Mouse (Mus musculus) limb, embryonic 14.5 days (tissue): ENCODE results near the gene Slc10a1. TPM values are rescaled to one million over a fixed set of nuclear protein-coding genes. Genes with fewer than 3 reads are reported as not detected.

Experiments used
- ATAC-seq: fragments of 200-750 bp; cut with Nextera tagmentation; 2 replicates; pipeline ENCODE4 v1.8.0; 2017; ENCODE audit warnings: low read depth, moderate number of reproducible peaks, moderate TSS enrichment; ENCODE audit not compliant: low FRiP score
- DNase-seq: peaks from one replicate; pipeline ENCODE4 v3.0.0-alpha.2; 2015; ENCODE audit warnings: low spot score
- H3K27ac ChIP-seq: fragments of 300-500 bp; sonication (generic); replicated peaks from 2 replicates; pipeline ENCODE4 v1.5.1; 2014; ENCODE audit warnings: low read depth, mild to moderate bottlenecking, low read length, moderate library complexity, mixed read lengths
- H3K27me3 ChIP-seq: fragments of 300-500 bp; sonication (generic); 2 replicates; pipeline ENCODE4 v1.6.1; 2014; ENCODE audit warnings: low read length, mixed read lengths; ENCODE audit not compliant: control insufficient read depth, insufficient read depth
- H3K36me3 ChIP-seq: fragments of 300-500 bp; sonication (generic); 2 replicates; pipeline ENCODE4 v1.6.1; 2014; ENCODE audit warnings: mild to moderate bottlenecking, low read length, moderate library complexity, mixed read lengths; ENCODE audit not compliant: control insufficient read depth, insufficient read depth
- H3K4me1 ChIP-seq: fragments of 300-500 bp; sonication (generic); 2 replicates; pipeline ENCODE4 v1.6.1; 2014; ENCODE audit warnings: antibody characterized with exemption, low read length, mixed read lengths; ENCODE audit not compliant: control insufficient read depth, insufficient read depth
- H3K4me2 ChIP-seq: fragments of 300-500 bp; sonication (generic); replicated peaks from 2 replicates; pipeline ENCODE4 v1.6.1; 2014; ENCODE audit warnings: low read depth, mild to moderate bottlenecking, low read length, moderate library complexity; ENCODE audit not compliant: severe bottlenecking
- H3K4me3 ChIP-seq: fragments of 300-500 bp; sonication (generic); replicated peaks from 2 replicates; pipeline ENCODE4 v1.5.1; 2014; ENCODE audit warnings: low read length
- H3K9ac ChIP-seq: fragments of 300-500 bp; sonication (generic); 2 replicates; pipeline ENCODE4 v1.6.1; 2014; ENCODE audit warnings: mild to moderate bottlenecking, low read depth, low read length, moderate library complexity; ENCODE audit not compliant: severe bottlenecking
- H3K9me3 ChIP-seq: fragments of 300-500 bp; sonication (generic); 2 replicates; pipeline ENCODE4 v1.6.1; 2016; ENCODE audit warnings: low read length; ENCODE audit not compliant: control insufficient read depth
- POLR2A ChIP-seq: fragments of 200-500 bp; IDR thresholded peaks from 2 replicates; pipeline ENCODE4 v1.8.0; 2012; ENCODE audit warnings: inconsistent platforms, mild to moderate bottlenecking, moderate library complexity, borderline replicate concordance; ENCODE audit not compliant: insufficient read depth, insufficient read length; ENCODE audit errors: extremely low read depth
- WGBS: fragments of 180-500 bp; shearing (Covaris S2); extraction: QIAGEN DNeasy Blood & Tissue Kit; methylation state at CpG from one replicate; pipeline ENCODE4 v1.1.7; 2014; 5-methylcytosine and 5-hydroxymethylcytosine counted together
- polyA plus RNA-seq, 2 experiments: library from polyadenylated mRNA; depleted of rRNA in 1 of 2; stranded (reverse) in 1 of 2; unstranded in 1 of 2; fragments of >200 nt; fragmentation: Nextera tagmentation in 1 of 2; extraction: Ambion mirVana in 1 of 2; gene quantifications; 2 replicates each; pipeline versions ENCODE4 v1.2.1 to v1.2.3; 2012 to 2014

The Slc10a1 gene
- polyA plus RNA-seq, 2 experiments = 0.45 TPM; not detected in 1

- TF ChIP-seq POLR2A = no peak
- Histone ChIP-seq H3K4me2 (no peak overlapping the region), H3K27ac (no peak overlapping the region), H3K36me3 (no peaks in the 10 kb centered on the region), H3K4me1 (no peaks in the 10 kb centered on the region), H3K9ac (no peak overlapping the region), H3K27me3 (no peaks in the 10 kb centered on the region), H3K4me3 (no peak overlapping the region), H3K9me3 (no peaks in the 10 kb centered on the region)
- DNase-seq (no peak), ATAC-seq (no peak)
- 71% methylated on average over 9 of the region's 9 CpGs for WGBS
Observed at GRCm38 (mm10) chr12:80983695-80984094, 15.2 kb upstream of the Slc10a1 start.

- no peak for TF ChIP-seq POLR2A
- H3K9ac ChIP-seq = no peak overlapping the region
- no peak overlapping the region for H3K4me2 ChIP-seq
- no peaks in the 10 kb centered on the region for H3K4me1 ChIP-seq
- no peaks in the 10 kb centered on the region for H3K9me3 ChIP-seq
- H3K27me3 ChIP-seq = no peaks in the 10 kb centered on the region
- H3K4me3 ChIP-seq = no peak overlapping the region
- 4% methylated on average over 7 of the region's 7 CpGs for WGBS
- ATAC-seq (no peak), DNase-seq (peak; percentile 71)
- no peaks in the 10 kb centered on the region for H3K36me3 ChIP-seq
- no peak overlapping the region for H3K27ac ChIP-seq
Observed at GRCm38 (mm10) chr12:80982326-80982725, 13.8 kb upstream of the Slc10a1 start.

- no peaks in the 10 kb centered on the region for H3K27me3 ChIP-seq
Observed at GRCm38 (mm10) chr12:80975939-80976671, 7.6 kb upstream of the Slc10a1 start.

GRCm38 (mm10) chr12:80971756-80972155 is 3.3 kb upstream of the Slc10a1 start:
- 24% methylated on average over 3 of the region's 3 CpGs for WGBS
- Histone ChIP-seq H3K27ac (no peak overlapping the region), H3K4me2 (no peak overlapping the region), H3K27me3 (no peaks in the 10 kb centered on the region), H3K36me3 (no peaks in the 10 kb centered on the region), H3K9me3 (no peaks in the 10 kb centered on the region), H3K4me3 (no peak overlapping the region), H3K4me1 (no peaks in the 10 kb centered on the region), H3K9ac (no peak overlapping the region)
- DNase-seq (no peak), ATAC-seq (no peak)
- TF ChIP-seq POLR2A = no peak

More at GRCm38 (mm10) chr12:80975939-80976671, 7.6 kb upstream of the Slc10a1 start:
- Histone ChIP-seq H3K27ac (no peak overlapping the region), H3K4me2 (no peak overlapping the region), H3K9ac (no peak overlapping the region), H3K36me3 (no peaks in the 10 kb centered on the region), H3K9me3 (no peaks in the 10 kb centered on the region), H3K4me1 (no peaks in the 10 kb centered on the region), H3K4me3 (no peak overlapping the region)
- WGBS = 83% methylated on average over 11 of the region's 11 CpGs
- TF ChIP-seq POLR2A = no peak
- ATAC-seq (no peak), DNase-seq (no peak)

- DNase-seq = no peak
- H3K36me3 ChIP-seq = no peaks in the 10 kb centered on the region
- no peaks in the 10 kb centered on the region for H3K27me3 ChIP-seq
- no peaks in the 10 kb centered on the region for H3K9me3 ChIP-seq
- no peak for ATAC-seq
- 81% methylated on average over 8 of the region's 8 CpGs for WGBS
- no peak overlapping the region for H3K4me3 ChIP-seq
- no peak overlapping the region for H3K27ac ChIP-seq
- no peak overlapping the region for H3K4me2 ChIP-seq
- H3K4me1 ChIP-seq = no peaks in the 10 kb centered on the region
- TF ChIP-seq POLR2A = no peak
- no peak overlapping the region for H3K9ac ChIP-seq
Observed at GRCm38 (mm10) chr12:80970181-80970705, 1.7 kb upstream of the Slc10a1 start.
